Mouse (Mus musculus): Measurements from ENCODE around the gene Hgd. TPM values are rescaled to one million over a fixed set of nuclear protein-coding genes. Genes with fewer than 3 reads are reported as not detected.

Gene Hgd
- polyA plus RNA-seq, 1 experiment from 2014 or later: 0.31 TPM

- Histone ChIP-seq H3K4me3 (no peak overlapping the region), H3K9me3 (replicated peaks) (0 out of 2 replicates have a peak, but pooled peaks cover 3% of the 10 kb centered on the region), H3K4me1 (peaks cover 24% of the 10 kb centered on the region), H3K27ac (replicated peaks) (0 out of 2 replicates have a peak overlapping the region, but pooled peaks have one; percentile 33), H3K36me3 (peaks cover 28% of the 10 kb centered on the region), H3K27me3 (ENCODE audit: low read depth, poor library complexity, severe bottlenecking) (no peaks in the 10 kb centered on the region)
- 84% methylated on average over 5 of the region's 5 CpGs for WGBS
- DNase-seq (ENCODE audit: low spot score): no peak
Observed at GRCm38 (mm10) chr16:37562961-37563360, 17.0 kb upstream of the Hgd start.

GRCm38 (mm10) chr16:37565117-37565516 lies 14.8 kb upstream of the Hgd start:
- DNase-seq (ENCODE audit: low spot score): no peak
- H3K4me3 ChIP-seq: no peak overlapping the region
- WGBS: 89% methylated on average over 1 of the region's 1 CpGs
- no peaks in the 10 kb centered on the region for H3K9me3 ChIP-seq (replicated peaks)
- peaks cover 9% of the 10 kb centered on the region for H3K36me3 ChIP-seq
- peaks cover 24% of the 10 kb centered on the region for H3K4me1 ChIP-seq
- no peak overlapping the region for H3K27ac ChIP-seq (replicated peaks)
- no peaks in the 10 kb centered on the region for H3K27me3 ChIP-seq (ENCODE audit: low read depth, poor library complexity, severe bottlenecking)

GRCm38 (mm10) chr16:37566107-37566506 lies 13.8 kb upstream of the Hgd start:
- H3K4me1 ChIP-seq: peaks cover 26% of the 10 kb centered on the region
- H3K4me3 ChIP-seq: no peak overlapping the region
- no peak overlapping the region for H3K27ac ChIP-seq (replicated peaks)
- H3K27me3 ChIP-seq (ENCODE audit: low read depth, poor library complexity, severe bottlenecking): no peaks in the 10 kb centered on the region
- 79% methylated on average over 6 of the region's 6 CpGs for WGBS
- no peak for DNase-seq (ENCODE audit: low spot score)
- no peaks in the 10 kb centered on the region for H3K9me3 ChIP-seq (replicated peaks)
- peaks cover 9% of the 10 kb centered on the region for H3K36me3 ChIP-seq

GRCm38 (mm10) chr16:37567113-37568050 lies 12.6 kb upstream of the Hgd start:
- Histone ChIP-seq H3K27me3 (ENCODE audit: low read depth, poor library complexity, severe bottlenecking) (no peaks in the 10 kb centered on the region), H3K36me3 (peaks cover 19% of the 10 kb centered on the region), H3K4me3 (no peak overlapping the region), H3K4me1 (peaks cover 26% of the 10 kb centered on the region), H3K9me3 (replicated peaks) (no peaks in the 10 kb centered on the region), H3K27ac (replicated peaks) (no peak overlapping the region; the same call in 1 of the 2 replicates)
- no peak for DNase-seq (ENCODE audit: low spot score)
- 88% methylated on average over 12 of the region's 12 CpGs for WGBS

GRCm38 (mm10) chr16:37571554-37571953 lies 8.4 kb upstream of the Hgd start:
- WGBS: 84% methylated on average over 3 of the region's 3 CpGs
- H3K27ac ChIP-seq (replicated peaks): no peak overlapping the region

GRCm38 (mm10) chr16:37572117-37572754 lies 7.7 kb upstream of the Hgd start:
- H3K4me3 ChIP-seq: no peak overlapping the region
- peaks cover 27% of the 10 kb centered on the region for H3K36me3 ChIP-seq
- WGBS: 91% methylated on average over 12 of the region's 12 CpGs
- no peak overlapping the region for H3K27ac ChIP-seq (replicated peaks)
- peaks cover 13% of the 10 kb centered on the region for H3K4me1 ChIP-seq
- no peaks in the 10 kb centered on the region for H3K27me3 ChIP-seq (ENCODE audit: low read depth, poor library complexity, severe bottlenecking)
- no peak for DNase-seq (ENCODE audit: low spot score)
- H3K9me3 ChIP-seq (replicated peaks): peaks cover 7% of the 10 kb centered on the region

More at GRCm38 (mm10) chr16:37571554-37571953, 8.4 kb upstream of the Hgd start:
- peaks cover 27% of the 10 kb centered on the region for H3K36me3 ChIP-seq
- peaks cover 7% of the 10 kb centered on the region for H3K9me3 ChIP-seq (replicated peaks)
- no peak overlapping the region for H3K4me3 ChIP-seq
- no peaks in the 10 kb centered on the region for H3K27me3 ChIP-seq (ENCODE audit: low read depth, poor library complexity, severe bottlenecking)
- no peak for DNase-seq (ENCODE audit: low spot score)
- peaks cover 13% of the 10 kb centered on the region for H3K4me1 ChIP-seq

GRCm38 (mm10) chr16:37573061-37573460 lies 6.9 kb upstream of the Hgd start:
- H3K36me3 ChIP-seq: peaks cover 27% of the 10 kb centered on the region
- H3K27ac ChIP-seq (replicated peaks): no peak overlapping the region
- no peaks in the 10 kb centered on the region for H3K27me3 ChIP-seq (ENCODE audit: low read depth, poor library complexity, severe bottlenecking)
- H3K4me1 ChIP-seq: peaks cover 7% of the 10 kb centered on the region
- H3K9me3 ChIP-seq (replicated peaks): peaks cover 7% of the 10 kb centered on the region
- no peak for DNase-seq (ENCODE audit: low spot score)
- WGBS: 95% methylated on average over 5 of the region's 5 CpGs
- H3K4me3 ChIP-seq: no peak overlapping the region

GRCm38 (mm10) chr16:37575325-37575724 lies 4.6 kb upstream of the Hgd start:
- H3K27me3 ChIP-seq (ENCODE audit: low read depth, poor library complexity, severe bottlenecking): no peaks in the 10 kb centered on the region
- H3K27ac ChIP-seq (replicated peaks): no peak overlapping the region
- no peak overlapping the region for H3K4me3 ChIP-seq
- no peak for DNase-seq (ENCODE audit: low spot score)
- H3K4me1 ChIP-seq: peaks cover 12% of the 10 kb centered on the region
- H3K9me3 ChIP-seq (replicated peaks): peaks cover 7% of the 10 kb centered on the region
- peaks cover 27% of the 10 kb centered on the region for H3K36me3 ChIP-seq
- WGBS: 91% methylated on average over 3 of the region's 3 CpGs

GRCm38 (mm10) chr16:37579591-37579990 lies 362 bp upstream of the Hgd start:
- H3K9me3 ChIP-seq (replicated peaks): no peaks in the 10 kb centered on the region
- peaks cover 44% of the 10 kb centered on the region for H3K4me1 ChIP-seq
- H3K27me3 ChIP-seq (ENCODE audit: low read depth, poor library complexity, severe bottlenecking): no peaks in the 10 kb centered on the region
- H3K36me3 ChIP-seq: no peaks in the 10 kb centered on the region
- 0 out of 2 replicates have a peak overlapping the region, but pooled peaks have one; percentile 17 for H3K27ac ChIP-seq (replicated peaks)
- no peak for DNase-seq (ENCODE audit: low spot score)
- 90% methylated on average over 1 of the region's 1 CpGs for WGBS
- H3K4me3 ChIP-seq: no peak overlapping the region

GRCm38 (mm10) chr16:37580651-37581050 lies 698 bp downstream of the Hgd start:
- WGBS: 86% methylated on average over 4 of the region's 4 CpGs
- Histone ChIP-seq H3K36me3 (no peaks in the 10 kb centered on the region), H3K27me3 (ENCODE audit: low read depth, poor library complexity, severe bottlenecking) (no peaks in the 10 kb centered on the region), H3K4me3 (no peak overlapping the region), H3K9me3 (replicated peaks) (no peaks in the 10 kb centered on the region), H3K27ac (replicated peaks) (peak overlapping the region; percentile 79; the same call in 1 of the 2 replicates), H3K4me1 (peaks cover 54% of the 10 kb centered on the region)
- DNase-seq (ENCODE audit: low spot score): no peak

- peaks cover 55% of the 10 kb centered on the region for H3K4me1 ChIP-seq
- H3K27ac ChIP-seq (replicated peaks): peak overlapping the region; percentile 79
- H3K9me3 ChIP-seq (replicated peaks): no peaks in the 10 kb centered on the region
- H3K27me3 ChIP-seq (ENCODE audit: low read depth, poor library complexity, severe bottlenecking): no peaks in the 10 kb centered on the region
- no peak for DNase-seq (ENCODE audit: low spot score)
- no peaks in the 10 kb centered on the region for H3K36me3 ChIP-seq
- no peak overlapping the region for H3K4me3 ChIP-seq
- WGBS: 70% methylated on average over 3 of the region's 3 CpGs
Observed at GRCm38 (mm10) chr16:37581901-37582300, 1.9 kb downstream of the Hgd start.

GRCm38 (mm10) chr16:37583306-37583705 lies 3.4 kb downstream of the Hgd start:
- peak; percentile 10 for DNase-seq (ENCODE audit: low spot score)
- no peaks in the 10 kb centered on the region for H3K36me3 ChIP-seq
- no peaks in the 10 kb centered on the region for H3K9me3 ChIP-seq (replicated peaks)
- peaks cover 55% of the 10 kb centered on the region for H3K4me1 ChIP-seq
- H3K27me3 ChIP-seq (ENCODE audit: low read depth, poor library complexity, severe bottlenecking): no peaks in the 10 kb centered on the region
- no peak overlapping the region for H3K4me3 ChIP-seq
- WGBS: 63% methylated on average over 3 of the region's 3 CpGs
- H3K27ac ChIP-seq (replicated peaks): peak overlapping the region; percentile 93

- peak overlapping the region; percentile 93 for H3K27ac ChIP-seq (replicated peaks)
- no peaks in the 10 kb centered on the region for H3K27me3 ChIP-seq (ENCODE audit: low read depth, poor library complexity, severe bottlenecking)
- peak; percentile 13 for DNase-seq (ENCODE audit: low spot score)
- peaks cover 55% of the 10 kb centered on the region for H3K4me1 ChIP-seq
- peak overlapping the region; percentile 47 for H3K4me3 ChIP-seq
- no peaks in the 10 kb centered on the region for H3K36me3 ChIP-seq
- no peaks in the 10 kb centered on the region for H3K9me3 ChIP-seq (replicated peaks)
- 36% methylated on average over 6 of the region's 6 CpGs for WGBS
Observed at GRCm38 (mm10) chr16:37583801-37584200, 3.8 kb downstream of the Hgd start.

All from midbrain, embryonic 10.5 days (tissue).